Mouse (Mus musculus): ENCODE data around the gene Napepld.
"Not testable (repeated sequence)": the region's sequence is repeated elsewhere in the genome, so short reads cannot be mapped to it uniquely, and the experiment has no call there.

Napepld gene

DNA sequence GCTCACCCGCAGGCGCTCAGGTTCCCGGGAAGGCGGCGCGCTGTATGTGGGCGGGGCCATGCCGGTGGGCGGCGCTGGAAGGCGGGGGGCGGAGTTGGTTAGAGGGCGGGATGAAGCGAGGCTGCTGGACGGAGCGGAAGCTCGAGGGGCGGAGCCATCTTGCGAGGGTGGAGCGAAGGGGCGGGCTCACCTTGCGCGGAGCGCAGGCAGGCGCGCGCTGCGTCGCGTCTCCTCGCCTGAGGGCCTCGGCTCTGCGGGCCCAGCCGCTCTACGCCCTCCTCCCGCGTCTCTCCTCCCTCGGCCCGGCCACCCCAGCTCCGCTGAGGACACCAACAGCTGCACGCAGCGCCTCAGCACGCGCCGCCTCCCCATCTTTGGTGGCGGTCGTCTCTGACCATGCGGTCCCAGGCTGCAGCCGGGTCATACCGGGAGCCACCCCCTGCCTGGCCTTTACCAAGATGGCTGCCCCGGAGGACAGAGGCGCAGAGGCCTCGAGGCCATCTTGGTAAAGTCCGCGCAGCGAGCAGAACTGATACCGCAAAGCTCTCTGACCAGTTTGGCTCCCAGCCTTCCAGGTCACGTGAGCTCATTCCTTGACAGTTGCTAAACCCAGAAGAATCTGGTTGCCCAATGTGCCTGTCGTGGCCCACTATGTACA lies at the start of gene Napepld:
Gene Napepld (minus strand): TSS at position 46 of the 658 bp plus-strand sequence.
- peak; percentile 99 to 100 for DNase-seq (ENCODE audit: low spot score in 2 of 2)

- no peak for DNase-seq (ENCODE audit: low spot score in 2 of 2)
These were observed 44.8 kb upstream of the Napepld start for GRCm38 (mm10) chr5:21745966-21746365.

DNA sequence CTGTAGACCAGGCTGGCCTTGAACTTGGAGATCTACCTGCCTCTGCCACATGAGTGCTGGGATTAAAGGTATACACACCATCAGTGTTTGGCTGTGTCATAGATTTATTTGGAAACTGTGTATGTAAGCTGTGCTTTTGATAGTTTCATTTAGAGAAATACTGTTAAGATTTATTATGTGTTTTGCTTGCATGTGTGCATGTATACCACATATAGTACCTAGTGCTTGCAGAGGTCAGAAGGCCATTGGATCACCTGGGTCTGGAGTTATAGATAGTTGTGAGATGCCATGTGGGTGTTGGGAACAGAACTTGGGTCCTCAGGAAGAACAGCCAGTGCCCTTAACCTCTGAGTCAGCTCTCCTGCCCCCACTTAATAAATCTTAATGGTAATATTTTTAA lies 43.5 kb upstream of the Napepld start:
- DNase-seq (ENCODE audit: low spot score in 2 of 2), result no peak

- DNase-seq (ENCODE audit: low spot score in 2 of 2), result no peak
These were observed 42.4 kb upstream of the Napepld start for GRCm38 (mm10) chr5:21743606-21744005.

DNA sequence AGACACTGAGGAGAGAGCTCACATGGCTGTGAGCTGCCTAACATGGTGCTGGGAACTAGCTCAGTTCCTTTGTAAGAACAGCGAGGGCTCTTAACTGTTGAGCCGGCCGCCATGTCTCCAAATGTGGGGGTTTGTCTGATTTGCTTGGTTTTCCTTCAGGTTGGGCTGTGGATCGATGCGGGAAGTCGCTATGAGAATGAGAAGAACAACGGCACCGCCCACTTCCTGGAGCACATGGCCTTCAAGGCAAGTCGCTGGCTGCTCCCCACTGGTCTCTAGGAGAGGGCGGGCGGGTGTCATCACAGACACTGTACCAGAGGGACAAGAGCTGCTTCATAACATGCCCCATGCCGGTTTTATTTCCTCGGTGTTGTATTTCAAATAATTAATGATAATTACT lies 38.7 kb upstream of the Napepld start:
- no peak for DNase-seq (ENCODE audit: low spot score in 2 of 2)

GRCm38 (mm10) chr5:21739120-21739519 lies 37.9 kb upstream of the Napepld start:
- DNase-seq (ENCODE audit: low spot score in 2 of 2), result no peak

GRCm38 (mm10) chr5:21737620-21738019 lies 36.4 kb upstream of the Napepld start:
- no peak for DNase-seq (ENCODE audit: low spot score in 2 of 2)

GRCm38 (mm10) chr5:21736956-21737585 lies 35.9 kb upstream of the Napepld start, which contains the start of gene Pmpcb:
TSS of gene Pmpcb (plus strand) at chr5:21737141.
- peak; percentile 87 to 90 for DNase-seq (ENCODE audit: low spot score in 2 of 2)

DNA sequence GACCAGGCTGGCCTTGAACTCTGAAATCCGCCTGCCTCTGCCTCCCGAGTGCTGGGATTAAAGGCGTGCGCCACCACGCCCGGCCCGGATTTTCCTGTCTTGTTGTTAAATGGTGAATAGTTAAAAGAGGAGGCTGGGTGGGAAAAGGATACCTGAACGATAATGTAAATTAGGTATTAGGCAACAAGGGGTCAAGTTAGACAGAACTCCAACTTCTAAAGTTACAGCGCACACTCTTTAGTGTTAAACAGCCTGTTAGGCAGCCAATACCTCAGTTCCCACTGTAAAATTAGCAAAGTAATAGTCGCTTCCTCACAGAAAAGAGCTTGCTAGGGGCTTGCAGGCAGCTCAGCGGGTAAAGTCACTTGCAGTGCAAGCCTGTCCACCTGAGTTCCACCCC lies 34.9 kb upstream of the Napepld start:
- no peak for DNase-seq (ENCODE audit: low spot score in 2 of 2)

GRCm38 (mm10) chr5:21735584-21735983 lies 34.4 kb upstream of the Napepld start:
- peak; percentile 53 to 91 for DNase-seq (ENCODE audit: low spot score in 2 of 2)

DNA sequence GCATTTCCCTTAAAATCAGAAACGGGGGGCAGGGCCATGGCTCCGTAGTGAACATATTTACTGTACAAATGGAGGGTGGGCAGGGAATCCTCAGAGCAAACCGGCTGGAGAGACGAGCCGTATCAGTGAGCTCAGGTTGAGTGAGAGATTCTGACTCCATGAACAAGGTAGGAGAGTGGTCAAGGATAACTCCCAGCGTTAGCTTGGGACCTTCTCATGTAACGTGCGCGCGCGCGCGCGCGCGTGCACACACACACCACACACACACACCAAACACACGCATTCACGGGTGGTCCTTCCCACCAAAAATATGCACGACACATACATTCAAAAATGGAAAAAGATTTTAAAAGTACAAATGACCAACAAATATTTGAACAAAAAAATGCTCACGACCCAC lies 33.9 kb upstream of the Napepld start:
- DNase-seq (ENCODE audit: low spot score in 2 of 2), result peak in 1 of 2 experiments; percentile 19

- peak in 1 of 2 experiments; percentile 21 for DNase-seq (ENCODE audit: low spot score in 2 of 2)
These were observed 31.7 kb upstream of the Napepld start for GRCm38 (mm10) chr5:21732930-21733329.

- DNase-seq (ENCODE audit: low spot score in 2 of 2), result no peak
These were observed 31.1 kb upstream of the Napepld start for GRCm38 (mm10) chr5:21732177-21732911.

- DNase-seq (ENCODE audit: low spot score in 2 of 2), result no peak
These were observed 27.9 kb upstream of the Napepld start for GRCm38 (mm10) chr5:21729107-21729506.

- DNase-seq (ENCODE audit: low spot score in 2 of 2), result no peak
These were observed 23.7 kb upstream of the Napepld start for GRCm38 (mm10) chr5:21724872-21725271.

GRCm38 (mm10) chr5:21724427-21724826 lies 23.2 kb upstream of the Napepld start:
- DNase-seq (ENCODE audit: low spot score in 2 of 2), result no peak

- DNase-seq (ENCODE audit: low spot score in 2 of 2), result no peak
These were observed 18.0 kb upstream of the Napepld start for GRCm38 (mm10) chr5:21719209-21719608.

- no peak for DNase-seq (ENCODE audit: low spot score in 2 of 2)
These were observed 17.4 kb upstream of the Napepld start for GRCm38 (mm10) chr5:21718546-21718945.

DNA sequence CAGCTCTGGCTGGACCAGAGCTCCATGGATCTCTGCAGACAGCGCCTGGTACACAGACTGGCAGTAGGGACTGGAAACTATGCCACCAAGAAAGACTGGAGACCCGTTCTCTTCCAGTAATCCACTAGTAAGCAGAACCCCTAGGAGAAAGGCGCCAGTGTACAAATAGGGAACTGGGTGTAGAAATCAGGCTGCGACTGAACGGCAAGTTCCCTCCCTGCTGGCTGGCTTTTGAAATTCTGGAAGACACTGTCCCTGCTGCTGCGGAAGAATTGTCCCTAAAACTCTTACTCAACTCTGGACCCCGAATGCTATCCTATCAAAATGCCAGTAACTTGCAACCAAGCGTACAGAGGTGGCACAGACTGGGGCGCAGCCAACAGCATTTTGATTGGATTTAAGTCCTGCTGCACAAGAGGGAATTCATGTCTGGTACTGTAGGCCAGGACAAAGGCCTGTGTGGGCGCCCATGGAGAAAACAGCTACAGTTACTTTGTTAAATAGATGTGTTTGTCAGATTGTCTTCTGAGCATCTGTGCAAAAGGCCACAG lies 16.0 kb upstream of the Napepld start:
- DNase-seq (ENCODE audit: low spot score in 2 of 2), result no peak

DNA sequence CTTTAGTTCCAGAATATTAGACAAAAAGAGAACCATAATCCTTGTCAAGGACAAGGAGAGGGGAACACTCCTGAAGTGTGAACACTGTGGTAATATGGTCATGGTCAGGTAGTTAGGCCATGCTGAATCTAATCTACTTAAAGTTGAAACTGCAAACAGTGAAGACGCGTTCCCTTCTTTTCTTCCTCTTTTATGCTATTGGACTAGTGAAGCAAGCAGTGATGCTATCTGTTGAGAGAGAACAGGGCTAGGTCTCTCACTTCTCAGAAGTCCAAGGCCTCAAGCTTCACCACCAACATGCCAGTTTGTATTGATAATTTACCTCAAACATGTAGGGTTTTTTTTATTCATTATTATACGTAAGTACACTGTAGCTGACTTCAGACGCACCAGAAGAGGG lies 13.3 kb upstream of the Napepld start:
- DNase-seq (ENCODE audit: low spot score in 2 of 2), result no peak

DNA sequence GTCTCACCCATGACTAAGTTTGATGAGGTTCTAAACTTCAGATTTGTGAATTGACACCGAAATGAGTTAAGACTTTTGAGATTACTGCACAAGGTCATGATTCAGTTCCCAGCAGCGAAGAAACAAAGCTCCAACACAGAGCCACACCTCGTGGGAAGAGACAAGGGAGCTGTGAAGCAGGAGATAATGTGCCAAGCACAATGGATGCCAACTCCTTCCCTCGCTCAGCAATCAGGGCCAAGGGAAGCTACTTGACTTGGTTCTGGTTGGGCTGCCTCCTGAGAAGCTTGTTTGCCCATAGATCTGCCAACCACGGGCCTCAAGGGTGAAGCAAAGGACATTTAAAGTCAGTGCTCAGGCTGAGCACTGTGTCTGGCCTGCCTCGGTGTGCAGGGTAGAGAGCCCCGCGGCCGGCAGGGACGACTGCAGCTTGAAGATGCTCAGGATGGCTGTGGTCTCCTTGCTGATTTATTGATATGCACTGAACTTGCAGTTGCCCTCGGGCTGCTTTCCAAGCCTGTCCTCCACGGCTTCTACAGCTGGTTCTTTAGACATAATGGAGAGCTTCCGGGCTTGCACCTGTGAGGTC lies 11.0 kb upstream of the Napepld start:
- no peak for DNase-seq (ENCODE audit: low spot score in 2 of 2)

GRCm38 (mm10) chr5:21708011-21708410 lies 6.8 kb upstream of the Napepld start:
- DNase-seq (ENCODE audit: low spot score in 2 of 2), result not testable (repeated sequence)

Measured in spleen, postnatal 10 days (tissue).